Mouse (Mus musculus) MEL (cell line): Measurements from ENCODE around the gene Ttll8. TPM values are rescaled to one million over a fixed set of nuclear protein-coding genes. Genes with fewer than 3 reads are reported as not detected.

Experiments
- DNase-seq: peaks from one replicate; pipeline ENCODE4 v3.0.0; 2011; ENCODE audit warnings: low read depth, low spot score
- H3K27ac ChIP-seq: 2 replicates; pipeline ENCODE4 v1.5.1; 2012; ENCODE audit warnings: low read depth, mild to moderate bottlenecking, control low read depth, low read length, moderate library complexity; ENCODE audit not compliant: control insufficient read depth
- H3K27me3 ChIP-seq, 2 experiments: fragments of 150-350 bp in 1 of 2; sonication (generic) in 1 of 2; 2 replicates each; pipeline ENCODE4 v1.6.1; 2012; ENCODE audit warnings: low read length in 2 of 2, mild to moderate bottlenecking in 2 of 2, improper control_type of control experiment in 1 of 2, moderate library complexity in 1 of 2; ENCODE audit not compliant: insufficient read depth in 2 of 2, control insufficient read depth in 1 of 2
- H3K36me3 ChIP-seq, 2 experiments: 2 replicates each; pipeline ENCODE4 v1.6.1; 2012 to 2014; ENCODE audit warnings: low read length in 2 of 2, improper control_type of control experiment in 1 of 2, inconsistent platforms in 1 of 2, mild to moderate bottlenecking in 1 of 2; ENCODE audit not compliant: insufficient read depth in 2 of 2, control insufficient read depth in 1 of 2
- H3K4me1 ChIP-seq, 2 experiments: fragments of 150-350 bp in 1 of 2; sonication (generic) in 1 of 2; 2 replicates each; pipeline ENCODE4 v1.6.1; 2012; ENCODE audit warnings: low read length in 2 of 2, improper control_type of control experiment in 1 of 2, mild to moderate bottlenecking in 1 of 2; ENCODE audit not compliant: insufficient read depth in 2 of 2, control insufficient read depth in 1 of 2
- H3K4me3 ChIP-seq, 2 experiments: fragments of 150-350 bp in 1 of 2; sonication (generic) in 1 of 2; 2 replicates each; pipeline ENCODE4 v1.5.1; 2012; ENCODE audit warnings: low read depth in 2 of 2, low read length in 2 of 2, mild to moderate bottlenecking in 2 of 2, moderate library complexity in 2 of 2, control low read depth in 1 of 2, improper control_type of control experiment in 1 of 2; ENCODE audit not compliant: control insufficient read depth in 1 of 2, insufficient read depth in 1 of 2
- H3K79me2 ChIP-seq: 2 replicates; pipeline ENCODE4 v1.6.1; 2012; ENCODE audit warnings: mild to moderate bottlenecking, low read length, moderate library complexity; ENCODE audit not compliant: control insufficient read depth, poor library complexity, insufficient read depth
- H3K9ac ChIP-seq: 2 replicates; pipeline ENCODE4 v1.6.1; 2012; ENCODE audit warnings: low read depth, mild to moderate bottlenecking, control low read depth, low read length, moderate library complexity; ENCODE audit not compliant: control insufficient read depth, poor library complexity, severe bottlenecking
- H3K9me3 ChIP-seq: fragments of 150-350 bp; sonication (generic); replicated peaks from 2 replicates; pipeline ENCODE4 v1.6.1; 2012; ENCODE audit warnings: mild to moderate bottlenecking, low read length, improper control_type of control experiment, moderate library complexity; ENCODE audit not compliant: insufficient read depth
- BHLHE40 ChIP-seq: IDR thresholded peaks from 2 replicates; pipeline ENCODE4 v1.6.1; 2012; ENCODE audit warnings: low read depth, mild to moderate bottlenecking, inconsistent platforms, low read length, improper control_type of control experiment, borderline replicate concordance
- CHD2 ChIP-seq: IDR thresholded peaks from 2 replicates; pipeline ENCODE4 v1.6.1; 2011; ENCODE audit warnings: low read length, improper control_type of control experiment
- CTCF ChIP-seq, 3 experiments: IDR thresholded peaks in 2 of 3; conservative IDR thresholded peaks in 1 of 3; 2 replicates each; pipeline ENCODE4 v1.5.1; 2011 to 2012; ENCODE audit warnings: low read length in 3 of 3, low read depth in 2 of 3, mild to moderate bottlenecking in 2 of 3, improper control_type of control experiment in 1 of 3, inconsistent platforms in 1 of 3, mixed read lengths in 1 of 3, moderate library complexity in 1 of 3; ENCODE audit not compliant: control insufficient read depth in 1 of 3, insufficient read depth in 1 of 3, poor library complexity in 1 of 3, severe bottlenecking in 1 of 3
- ELF1 ChIP-seq: IDR thresholded peaks from 2 replicates; pipeline ENCODE4 v1.6.1; 2014; ENCODE audit warnings: low read depth, mild to moderate bottlenecking, inconsistent platforms, low read length, improper control_type of control experiment, moderate library complexity
- EP300 ChIP-seq, 2 experiments: IDR thresholded peaks; 2 replicates each; pipeline ENCODE4 v1.6.1; 2011; ENCODE audit warnings: improper control_type of control experiment in 2 of 2, low read length in 2 of 2, low read depth in 1 of 2, mild to moderate bottlenecking in 1 of 2
- KAT2A ChIP-seq: conservative IDR thresholded peaks from 2 replicates; pipeline ENCODE4 v1.6.1; 2012; ENCODE audit warnings: low read depth, low read length, improper control_type of control experiment, inconsistent platforms
- MAFK ChIP-seq: IDR thresholded peaks from 2 replicates; pipeline ENCODE4 v1.6.1; 2011; ENCODE audit warnings: low read depth, mild to moderate bottlenecking, low read length, improper control_type of control experiment, borderline replicate concordance
- MAZ ChIP-seq: IDR thresholded peaks from 2 replicates; pipeline ENCODE4 v1.6.1; 2012; ENCODE audit warnings: low read depth, mild to moderate bottlenecking, inconsistent platforms, low read length, improper control_type of control experiment
- MEF2A ChIP-seq: IDR thresholded peaks from 2 replicates; pipeline ENCODE4 v1.6.1; 2014; ENCODE audit warnings: low read depth, mild to moderate bottlenecking, inconsistent platforms, low read length, improper control_type of control experiment; ENCODE audit not compliant: poor library complexity, insufficient replicate concordance, severe bottlenecking; ENCODE audit errors: extremely low read depth
- MXI1 ChIP-seq: IDR thresholded peaks from 2 replicates; pipeline ENCODE4 v1.6.1; 2011; ENCODE audit warnings: mild to moderate bottlenecking, low read depth, low read length, improper control_type of control experiment
- NELFE ChIP-seq: IDR thresholded peaks from 2 replicates; pipeline ENCODE4 v1.6.1; 2011; ENCODE audit warnings: low read depth, low read length, improper control_type of control experiment
- NRF1 ChIP-seq: IDR thresholded peaks from 2 replicates; pipeline ENCODE4 v1.6.1; 2014; ENCODE audit warnings: low read depth, mild to moderate bottlenecking, inconsistent platforms, low read length, improper control_type of control experiment, moderate library complexity; ENCODE audit not compliant: poor library complexity, insufficient read depth, severe bottlenecking
- POLR2A ChIP-seq, 2 experiments: IDR thresholded peaks; 2 replicates each; pipeline ENCODE4 v1.6.1; 2011 to 2012; ENCODE audit warnings: low read length in 2 of 2, mild to moderate bottlenecking in 2 of 2, control low read depth in 1 of 2, improper control_type of control experiment in 1 of 2, low read depth in 1 of 2, moderate library complexity in 1 of 2; ENCODE audit not compliant: control insufficient read depth in 1 of 2, insufficient read depth in 1 of 2, poor library complexity in 1 of 2
- RCOR1 ChIP-seq: IDR thresholded peaks from 2 replicates; pipeline ENCODE4 v1.6.1; 2012; ENCODE audit warnings: low read depth, mild to moderate bottlenecking, inconsistent platforms, low read length, improper control_type of control experiment
- SIN3A ChIP-seq: IDR thresholded peaks from 2 replicates; pipeline ENCODE4 v1.6.1; 2012; ENCODE audit warnings: low read length, improper control_type of control experiment, inconsistent platforms
- polyA plus RNA-seq, 2 experiments: library from polyadenylated mRNA; stranded (reverse) in 1 of 2; unstranded in 1 of 2; fragments of >175 nt in 1 of 2; fragments of >200 nt in 1 of 2; gene quantifications; 2 replicates each; pipeline versions ENCODE4 v1.2.1 to v1.2.4; 2012; ENCODE audit warnings: low replicate concordance in 2 of 2, low read depth in 1 of 2; ENCODE audit not compliant: insufficient read length in 2 of 2, insufficient read depth in 1 of 2, missing spikeins in 1 of 2
- total RNA-seq: library from RNA; depleted of rRNA; stranded (reverse); fragments of 300-350 nt; gene quantifications from 2 replicates; pipeline ENCODE4 v1.2.3, GENCODE M21; 2012

Ttll8 gene
- total and polyA plus RNA-seq, 3 experiments, result not detected

DNA sequence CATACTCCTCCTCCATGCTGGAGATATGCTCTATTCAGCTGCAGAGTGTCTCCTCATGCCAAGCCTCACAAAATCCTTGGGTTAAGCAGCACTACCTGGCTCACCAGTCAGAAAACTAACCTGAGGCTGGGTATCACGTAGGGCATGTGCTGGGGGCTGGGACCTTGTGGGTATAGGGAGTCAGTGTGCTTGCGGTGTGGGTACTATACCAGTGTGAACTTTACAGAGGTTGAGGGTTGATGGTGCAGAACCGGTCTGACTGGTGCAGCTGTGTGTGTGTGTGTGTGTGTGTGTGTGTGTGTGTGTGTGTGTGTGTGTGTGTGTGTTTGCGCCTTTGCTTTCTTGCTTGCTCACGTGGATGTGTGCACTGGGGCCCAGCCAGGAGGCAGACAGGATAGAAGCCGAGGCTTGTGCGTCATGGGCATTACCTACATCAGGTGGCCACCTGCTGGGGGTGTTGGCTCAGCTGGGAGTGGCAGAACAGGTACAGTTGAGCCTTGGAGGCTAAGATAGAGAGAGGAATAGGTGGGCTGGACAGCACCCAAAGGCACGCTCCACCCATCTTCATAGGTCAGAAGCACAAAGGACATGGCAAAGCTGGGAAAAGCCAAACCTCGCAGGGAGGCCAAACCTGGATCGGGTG lies 102.6 kb downstream of the Ttll8 start:
- no peak for DNase-seq
- H3K27me3 ChIP-seq, result peaks cover 0 to 14% of the 10 kb centered on the region in 2 experiments; a peak in 3 of 4 replicates
- no peaks in the 10 kb centered on the region for H3K79me2 ChIP-seq
- no peaks in the 10 kb centered on the region for H3K9me3 ChIP-seq
- H3K27ac ChIP-seq, result no peak overlapping the region
- no peak overlapping the region for H3K4me3 ChIP-seq
- TF ChIP-seq SIN3A, result no peak
- H3K36me3 ChIP-seq, result no peaks in the 10 kb centered on the region
- no peaks in the 10 kb centered on the region for H3K4me1 ChIP-seq
- no peak overlapping the region for H3K9ac ChIP-seq

DNA sequence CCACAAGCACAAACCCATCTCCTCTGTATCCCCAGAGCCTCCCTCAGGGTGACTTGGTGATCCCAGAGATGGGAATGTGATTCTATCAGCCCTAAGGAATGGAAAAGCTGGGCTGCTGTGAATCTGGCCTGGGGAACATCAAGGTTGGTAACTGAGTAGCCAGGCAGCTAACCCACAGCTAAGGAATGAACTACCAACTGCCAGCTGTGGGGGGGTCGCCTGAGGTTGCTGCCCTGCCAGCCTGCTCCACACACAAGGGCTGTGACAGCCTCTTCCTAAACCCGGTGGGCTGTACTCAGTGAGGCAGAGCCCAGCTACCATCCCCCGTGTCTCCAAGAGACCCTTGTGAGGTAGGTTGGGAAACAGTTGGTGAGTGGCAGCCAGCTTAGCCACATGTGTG lies 103.1 kb downstream of the Ttll8 start:
- no peak overlapping the region for H3K27ac ChIP-seq
- no peaks in the 10 kb centered on the region for H3K4me1 ChIP-seq
- H3K27me3 ChIP-seq, result peaks cover 0 to 14% of the 10 kb centered on the region in 2 experiments; a peak in 3 of 4 replicates
- no peaks in the 10 kb centered on the region for H3K79me2 ChIP-seq
- TF ChIP-seq CHD2, result no peak
- TF ChIP-seq POLR2A (IDR thresholded peaks at IDR 0.05; ENCODE audit: control insufficient read depth in 1 of 2, insufficient read depth in 1 of 2, low read depth in 1 of 2, low read length in 2 of 2, poor library complexity in 1 of 2), result no peak
- TF ChIP-seq KAT2A, result no peak
- TF ChIP-seq MAZ, result no peak
- no peak for TF ChIP-seq MEF2A
- TF ChIP-seq ELF1, result no peak
- no peak for TF ChIP-seq MXI1
- no peak for TF ChIP-seq MAFK
- no peak for TF ChIP-seq NELFE
- TF ChIP-seq RCOR1, result no peak
- no peak for TF ChIP-seq CTCF (IDR thresholded peaks at IDR 0.05 in 2 of 3, conservative IDR thresholded peaks at IDR 0.05 in 1 of 3; ENCODE audit: control insufficient read depth in 1 of 3, insufficient read depth in 1 of 3, low read depth in 2 of 3, low read length in 3 of 3, poor library complexity in 1 of 3, severe bottlenecking in 1 of 3)
- no peak for DNase-seq
- H3K9me3 ChIP-seq, result no peaks in the 10 kb centered on the region
- no peak overlapping the region for H3K4me3 ChIP-seq
- no peaks in the 10 kb centered on the region for H3K36me3 ChIP-seq
- H3K9ac ChIP-seq, result no peak overlapping the region

DNA sequence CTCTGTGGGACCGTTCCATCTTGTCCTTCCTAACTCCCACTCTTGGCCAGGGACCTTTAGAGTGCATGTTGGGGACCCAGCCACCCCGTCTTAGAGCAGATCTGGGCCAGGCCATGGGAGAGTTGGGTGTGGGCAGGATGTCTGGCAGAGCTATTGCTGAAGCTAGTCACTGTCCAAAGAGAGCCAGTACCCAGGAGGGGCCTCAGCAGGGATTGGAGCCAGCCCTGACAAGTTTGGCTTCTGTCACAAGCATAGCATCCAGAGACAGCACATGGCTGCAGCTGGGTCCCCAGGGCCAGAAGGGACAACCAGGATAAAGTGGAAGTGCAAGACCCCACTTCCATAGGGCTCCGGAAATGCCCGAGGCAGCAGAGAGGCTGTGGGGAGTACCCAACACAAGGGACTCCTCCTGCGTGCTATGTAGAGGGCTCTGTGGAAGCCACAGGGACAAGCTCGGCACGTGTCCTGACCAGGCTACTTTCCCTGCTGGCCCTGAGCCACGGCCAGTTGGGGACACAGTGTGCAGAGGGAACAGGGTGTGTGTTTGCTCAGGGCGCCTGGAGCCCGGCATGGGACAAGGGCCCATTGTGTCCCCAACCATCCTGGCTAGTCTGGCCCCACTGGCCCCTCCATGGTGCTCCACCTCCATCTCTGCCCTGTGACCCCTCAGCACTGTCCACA lies 103.9 kb downstream of the Ttll8 start:
- no peaks in the 10 kb centered on the region for H3K79me2 ChIP-seq
- H3K9ac ChIP-seq, result no peak overlapping the region
- TF ChIP-seq BHLHE40, result no peak
- TF ChIP-seq EP300 (IDR thresholded peaks at IDR 0.05; ENCODE audit: low read depth in 1 of 2, low read length in 2 of 2), result no peak
- TF ChIP-seq NRF1, result no peak
- H3K27ac ChIP-seq, result no peak overlapping the region
- DNase-seq, result no peak
- H3K27me3 ChIP-seq, result peaks cover 0 to 15% of the 10 kb centered on the region in 2 experiments; a peak in 3 of 4 replicates
- H3K9me3 ChIP-seq, result no peaks in the 10 kb centered on the region
- no peaks in the 10 kb centered on the region for H3K36me3 ChIP-seq
- no peaks in the 10 kb centered on the region for H3K4me1 ChIP-seq
- no peak overlapping the region for H3K4me3 ChIP-seq
